In genomic region chr17:89008680-89009079, GRCm38 (mm10) we compare ENCODE assay signal across 25 mouse cellular contexts.
"Had no signal": no experiment of that assay in that cellular context is flagged by ENCODE, and none has a peak within 500 bp of the region (broad histone marks: within the 10 kb centered on the region; RNA-seq: fewer than 3 reads in every experiment).

No protein-coding gene starts in this region.

- H3K4me1 ChIP-seq: heart, embryonic 10.5 days; heart, embryonic 12.5 days; hindbrain, embryonic 10.5 days; hindbrain, embryonic 12.5 days; intestine, embryonic 15.5 days; limb, embryonic 10.5 days; limb, embryonic 12.5 days had no signal

- H3K9ac ChIP-seq: heart, embryonic 12.5 days; hindbrain, embryonic 12.5 days; hindbrain, embryonic 14.5 days; intestine, embryonic 15.5 days; limb, embryonic 12.5 days had no signal

- H3K9me3 ChIP-seq: heart, embryonic 10.5 days; heart, embryonic 12.5 days; hindbrain, embryonic 10.5 days; hindbrain, embryonic 12.5 days; intestine, embryonic 15.5 days; limb, embryonic 10.5 days; limb, embryonic 12.5 days had no signal

- H3K27ac ChIP-seq: gastrocnemius, adult 2 months; heart, embryonic 10.5 days; hindbrain, embryonic 10.5 days; hindbrain, embryonic 12.5 days; hindbrain, embryonic 14.5 days; intestine, embryonic 15.5 days; layer of hippocampus, adult 2 months; left cerebral cortex, adult 2 months; limb, embryonic 10.5 days; limb, embryonic 12.5 days had no signal

- ATAC-seq: hindbrain, embryonic 16.5 days; inflammation-experienced regulatory T-cells, adult 6 months; intestine, embryonic 15.5 days; intestine, postnatal 0 days had no signal

- H3K36me3 ChIP-seq: heart, embryonic 10.5 days; heart, embryonic 12.5 days; hindbrain, embryonic 10.5 days; hindbrain, embryonic 12.5 days; intestine, embryonic 15.5 days; limb, embryonic 10.5 days; limb, embryonic 12.5 days had no signal

- DNase-seq: gastrocnemius, adult 2 months; gastrocnemius, postnatal 10 days; gastrocnemius, postnatal 25 days; heart, adult 18-20 months; heart, postnatal 10 days; heart, postnatal 4 days; kidney, adult 18-20 months; kidney, adult 8-10 months; kidney, postnatal 10 days; kidney, postnatal 25 days; kidney, postnatal 4 days; liver had no signal

- H3K27me3 ChIP-seq: heart, embryonic 12.5 days; hindbrain, embryonic 12.5 days; intestine, embryonic 15.5 days; limb, embryonic 12.5 days had no signal

- H3K4me3 ChIP-seq: gastrocnemius, adult 2 months; heart, embryonic 10.5 days; heart, embryonic 12.5 days; hindbrain, embryonic 10.5 days; hindbrain, embryonic 12.5 days; intestine, embryonic 15.5 days; layer of hippocampus, adult 2 months; left cerebral cortex, adult 2 months; limb, embryonic 10.5 days; limb, embryonic 12.5 days had no signal

- H3K4me2 ChIP-seq: heart, embryonic 12.5 days; hindbrain, embryonic 12.5 days; hindbrain, embryonic 14.5 days; intestine, embryonic 15.5 days; limb, embryonic 12.5 days had no signal
